Mouse (Mus musculus) small intestine, adult 2 months (tissue): ENCODE data around the gene Bend5.

Experiments
- CTCF ChIP-seq: fragments of 200-500 bp; IDR thresholded peaks from 2 replicates; pipeline ENCODE4 v1.5.1; 2012; ENCODE audit warnings: low read depth, mild to moderate bottlenecking, control low read depth, inconsistent platforms, low read length, moderate library complexity, mixed read lengths; ENCODE audit not compliant: insufficient replicate concordance, insufficient read length; ENCODE audit errors: extremely low read depth
- POLR2A ChIP-seq: fragments of 200-500 bp; IDR thresholded peaks from 2 replicates; pipeline ENCODE4 v1.6.1; 2012; ENCODE audit warnings: low read depth, mild to moderate bottlenecking, control low read depth, inconsistent platforms, low read length, moderate library complexity

- no peak for TF ChIP-seq CTCF
- no peak for TF ChIP-seq POLR2A
Measured at GRCm38 (mm10) chr4:111378071-111378470, 36.7 kb upstream of the Bend5 start.
